Mouse (Mus musculus) splenic B cell, adult 2 months (primary cell): ENCODE measurements around the gene Entpd6.

ENCODE experiments used
- DNase-seq: peaks from one replicate; pipeline ENCODE4 v3.0.0-alpha.2; 2011; ENCODE audit warnings: low read depth, low spot score
- H3K27me3 ChIP-seq: 2 replicates; pipeline ENCODE4 v1.6.1; 2012; ENCODE audit warnings: mild to moderate bottlenecking, low read length, moderate library complexity, mixed read lengths; ENCODE audit not compliant: control insufficient read depth, poor library complexity, insufficient read depth, severe bottlenecking
- H3K36me3 ChIP-seq: 2 replicates; pipeline ENCODE4 v1.6.1; 2012; ENCODE audit warnings: mild to moderate bottlenecking, low read length, moderate library complexity, mixed read lengths; ENCODE audit not compliant: control insufficient read depth, poor library complexity, insufficient read depth, severe bottlenecking

Entpd6 gene

GRCm38 (mm10) chr2:150748854-150749253 is at the start of gene Entpd6:
TSS of gene Entpd6 (plus strand) at chr2:150749042.
- peak; percentile 98 for DNase-seq
- Histone ChIP-seq H3K27me3 (no peaks in the 10 kb centered on the region), H3K36me3 (no peaks in the 10 kb centered on the region; the same call in 1 of the 2 replicates)

- Histone ChIP-seq H3K27me3 (no peaks in the 10 kb centered on the region; the same call in 1 of the 2 replicates), H3K36me3 (no peaks in the 10 kb centered on the region)
- DNase-seq: no peak
Observed at GRCm38 (mm10) chr2:150712167-150712674, 36.6 kb upstream of the Entpd6 start.

- no peaks in the 10 kb centered on the region for H3K27me3 ChIP-seq
- no peaks in the 10 kb centered on the region for H3K36me3 ChIP-seq
- DNase-seq: no peak
Observed at GRCm38 (mm10) chr2:150735756-150736576, 12.9 kb upstream of the Entpd6 start.

GRCm38 (mm10) chr2:150737881-150738280 is 11.0 kb upstream of the Entpd6 start:
- Histone ChIP-seq H3K27me3 (no peaks in the 10 kb centered on the region), H3K36me3 (no peaks in the 10 kb centered on the region)
- no peak for DNase-seq

- Histone ChIP-seq H3K36me3 (no peaks in the 10 kb centered on the region), H3K27me3 (no peaks in the 10 kb centered on the region)
- DNase-seq: no peak
Observed at GRCm38 (mm10) chr2:150740145-150740841, 8.5 kb upstream of the Entpd6 start.

GRCm38 (mm10) chr2:150741405-150741804 is 7.4 kb upstream of the Entpd6 start:
- H3K27me3 ChIP-seq: no peaks in the 10 kb centered on the region
- H3K36me3 ChIP-seq: no peaks in the 10 kb centered on the region
- DNase-seq: peak; percentile 40

GRCm38 (mm10) chr2:150745016-150745415 is 3.8 kb upstream of the Entpd6 start:
- no peaks in the 10 kb centered on the region for H3K36me3 ChIP-seq
- H3K27me3 ChIP-seq: no peaks in the 10 kb centered on the region
- no peak for DNase-seq

GRCm38 (mm10) chr2:150749283-150749682 is 441 bp downstream of the Entpd6 start:
- no peaks in the 10 kb centered on the region for H3K27me3 ChIP-seq
- no peaks in the 10 kb centered on the region; the same call in 1 of the 2 replicates for H3K36me3 ChIP-seq
- no peak for DNase-seq

- peak; percentile 64 for DNase-seq
- no peaks in the 10 kb centered on the region for H3K27me3 ChIP-seq
- no peaks in the 10 kb centered on the region; the same call in 1 of the 2 replicates for H3K36me3 ChIP-seq
Observed at GRCm38 (mm10) chr2:150750129-150750979, 1.5 kb downstream of the Entpd6 start.

- no peaks in the 10 kb centered on the region for H3K27me3 ChIP-seq
- H3K36me3 ChIP-seq: no peaks in the 10 kb centered on the region; the same call in none of the 2 replicates
- DNase-seq: no peak
Observed at GRCm38 (mm10) chr2:150755016-150755415, 6.2 kb downstream of the Entpd6 start.

GRCm38 (mm10) chr2:150761476-150761875 is 12.6 kb downstream of the Entpd6 start:
- no peak for DNase-seq
- H3K27me3 ChIP-seq: no peaks in the 10 kb centered on the region
- peaks cover 2% of the 10 kb centered on the region for H3K36me3 ChIP-seq

GRCm38 (mm10) chr2:150765619-150766018 is 16.8 kb downstream of the Entpd6 start:
- DNase-seq: no peak
- Histone ChIP-seq H3K27me3 (no peaks in the 10 kb centered on the region), H3K36me3 (peaks cover 2% of the 10 kb centered on the region)

GRCm38 (mm10) chr2:150766083-150766862 is 17.4 kb downstream of the Entpd6 start:
- DNase-seq: no peak
- H3K36me3 ChIP-seq: peaks cover 2% of the 10 kb centered on the region

GRCm38 (mm10) chr2:150768678-150769077 is 19.8 kb downstream of the Entpd6 start:
- no peaks in the 10 kb centered on the region for H3K27me3 ChIP-seq
- no peaks in the 10 kb centered on the region for H3K36me3 ChIP-seq
- no peak for DNase-seq

More at GRCm38 (mm10) chr2:150766083-150766862, 17.4 kb downstream of the Entpd6 start:
- no peaks in the 10 kb centered on the region for H3K27me3 ChIP-seq
